Mouse (Mus musculus) hematopoietic stem cell, adult 5-6 weeks (primary cell): Measurements from ENCODE around the gene Qdpr. TPM values are rescaled to one million over a fixed set of nuclear protein-coding genes. Genes with fewer than 3 reads are reported as not detected.
"Not testable (repeated sequence)": the region's sequence is repeated elsewhere in the genome, so short reads cannot be mapped to it uniquely, and the experiment has no call there.

Experiments used
- ATAC-seq, 2 experiments: fragments of 125-278 bp in 1 of 2; replicated peaks in 1 of 2; 2 replicates each; pipeline ENCODE4 v1.8.0; 2016 to 2017; ENCODE audit warnings: inconsistent platforms in 2 of 2, mild to moderate bottlenecking in 2 of 2, moderate number of reproducible peaks in 2 of 2, low read depth in 1 of 2, moderate TSS enrichment in 1 of 2; ENCODE audit not compliant: low FRiP score in 2 of 2, poor library complexity in 2 of 2, severe bottlenecking in 2 of 2, insufficient read depth in 1 of 2, low TSS enrichment in 1 of 2
- total RNA-seq: library from RNA; stranded (forward); fragments of 172-1452, 232-1000 nt; gene quantifications from 2 replicates; pipeline ENCODE4 v1.2.3, GENCODE M21; 2017

The Qdpr gene
- total RNA-seq, 1 experiment from 2014 or later, result 69.8 TPM

DNA sequence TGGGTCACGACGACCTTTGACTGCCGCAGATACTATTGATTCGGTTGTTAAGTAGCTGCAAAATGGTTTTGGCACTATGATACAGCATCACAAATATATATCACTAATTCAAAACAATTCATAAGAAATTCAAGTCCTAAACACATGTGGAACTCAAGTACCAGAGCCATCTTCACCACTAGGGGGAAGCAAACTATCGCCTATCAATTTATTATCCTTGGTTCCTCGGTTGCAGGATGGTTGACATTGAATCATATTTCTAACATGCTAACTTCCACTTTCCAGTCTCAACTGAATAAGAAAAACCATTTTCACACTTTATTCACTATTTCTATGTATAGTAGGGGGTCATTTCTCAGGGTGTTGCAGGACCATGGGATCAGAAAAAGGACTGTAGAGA is 24.2 kb upstream of the Qdpr start:
- ATAC-seq, result peak; percentile 78 to 90

DNA sequence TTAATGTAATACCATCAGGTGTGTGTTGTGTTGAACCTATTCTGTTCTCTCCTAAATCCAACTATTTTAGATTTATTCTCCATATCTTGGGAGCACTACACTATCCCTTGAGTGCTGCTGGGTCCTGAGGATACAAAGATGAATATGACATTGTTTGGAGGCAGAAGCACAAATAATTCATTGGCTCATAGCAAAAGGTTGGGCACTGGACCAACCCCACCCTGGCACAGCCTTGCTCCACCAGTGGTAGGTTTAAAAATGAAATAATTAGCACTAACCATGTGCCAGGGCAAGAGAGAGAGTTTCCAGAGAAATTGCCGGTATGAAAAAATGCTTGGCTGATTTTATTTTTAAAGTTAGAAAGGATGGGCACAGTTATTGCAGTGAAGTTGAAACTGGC is 23.5 kb upstream of the Qdpr start:
- ATAC-seq, result no peak

DNA sequence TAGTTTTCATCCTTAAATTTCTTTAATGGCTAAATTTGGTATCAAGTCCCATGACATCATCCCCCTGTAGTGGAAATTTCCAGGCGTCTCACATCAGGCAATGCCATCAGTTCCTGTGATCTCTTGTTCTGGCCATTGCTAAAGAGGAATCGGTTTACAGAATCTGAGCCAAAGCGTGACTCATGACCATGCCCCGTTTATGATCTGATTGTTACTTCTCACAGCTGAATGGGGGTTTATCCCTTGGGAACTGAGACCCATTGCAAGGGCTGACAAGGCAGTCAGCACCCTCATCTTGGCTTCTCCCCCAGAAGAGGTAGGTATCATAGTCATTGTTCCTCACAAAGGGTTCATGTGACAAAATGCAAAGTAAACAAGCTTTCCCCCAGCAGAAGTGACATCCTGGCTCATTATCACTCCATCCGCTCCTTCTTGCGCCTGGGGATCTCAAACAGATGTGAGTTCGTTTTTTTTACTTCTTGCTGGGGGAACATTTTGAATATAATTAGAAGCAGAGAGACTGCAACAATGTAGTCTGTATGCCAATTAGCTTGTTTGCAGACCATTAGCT is 22.9 kb upstream of the Qdpr start:
- ATAC-seq, result no peak

DNA sequence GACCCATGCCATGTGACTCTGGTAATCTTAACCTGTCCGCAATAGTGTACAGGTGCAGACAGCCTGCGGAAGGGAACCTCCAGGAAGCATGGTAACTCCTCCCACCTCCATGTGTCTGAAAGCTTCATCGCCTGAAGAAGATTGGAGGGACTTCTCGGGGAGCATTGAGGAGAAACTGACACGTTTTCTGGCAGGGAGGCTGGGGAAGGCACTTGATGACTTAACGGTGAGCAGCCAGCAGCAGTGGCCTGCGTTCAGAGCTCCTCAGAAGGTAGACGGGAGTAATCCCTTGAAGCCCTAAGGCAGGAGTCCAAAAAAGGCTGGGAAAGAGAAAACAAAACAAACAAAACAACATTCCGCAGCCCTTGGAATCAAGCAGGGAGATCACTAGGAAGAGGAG is 4.4 kb upstream of the Qdpr start:
- ATAC-seq, result no peak

DNA sequence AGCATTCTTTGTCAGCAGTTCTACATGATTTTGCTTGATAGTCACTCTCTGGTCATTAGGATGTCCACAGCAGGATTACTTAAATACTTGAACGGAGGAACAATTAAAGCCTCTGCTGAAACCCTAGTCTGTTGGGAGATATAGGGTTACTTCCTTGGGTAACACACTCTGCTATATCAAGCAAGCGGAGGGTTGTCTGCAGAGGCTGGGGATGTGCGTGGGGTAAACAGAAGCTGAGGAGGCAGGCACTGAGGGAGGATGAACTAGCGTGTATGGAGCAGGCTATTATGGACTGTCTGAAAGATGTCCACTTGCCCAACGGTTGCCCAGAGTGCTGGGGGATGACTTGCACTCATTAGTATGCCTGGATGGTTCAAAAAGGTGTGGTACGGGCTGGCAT is 3.4 kb upstream of the Qdpr start, which contains the start of gene Clrn2:
Gene Clrn2 (plus strand): TSS at position 301 of the 400 bp plus-strand sequence.
- no peak for ATAC-seq

DNA sequence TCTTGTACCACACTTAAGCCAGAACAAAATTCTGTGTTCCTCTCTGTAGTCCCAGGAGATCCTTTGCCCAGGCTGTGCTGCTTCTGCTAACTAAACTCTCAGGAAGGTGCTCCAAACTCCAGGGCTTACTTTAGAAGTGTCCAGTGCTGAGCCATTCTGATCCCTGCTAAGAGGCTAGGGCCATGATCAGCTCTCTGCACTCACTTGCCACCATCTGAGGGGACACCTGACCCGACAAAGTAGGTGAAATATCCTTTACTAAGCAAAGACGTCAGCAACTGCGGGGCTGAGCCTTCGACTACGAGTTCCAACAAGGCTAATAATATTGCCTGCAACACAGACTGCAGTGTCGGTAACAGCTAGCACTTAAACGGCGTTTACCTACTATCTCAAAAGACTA is 830 bp downstream of the Qdpr start:
- ATAC-seq, result no peak

DNA sequence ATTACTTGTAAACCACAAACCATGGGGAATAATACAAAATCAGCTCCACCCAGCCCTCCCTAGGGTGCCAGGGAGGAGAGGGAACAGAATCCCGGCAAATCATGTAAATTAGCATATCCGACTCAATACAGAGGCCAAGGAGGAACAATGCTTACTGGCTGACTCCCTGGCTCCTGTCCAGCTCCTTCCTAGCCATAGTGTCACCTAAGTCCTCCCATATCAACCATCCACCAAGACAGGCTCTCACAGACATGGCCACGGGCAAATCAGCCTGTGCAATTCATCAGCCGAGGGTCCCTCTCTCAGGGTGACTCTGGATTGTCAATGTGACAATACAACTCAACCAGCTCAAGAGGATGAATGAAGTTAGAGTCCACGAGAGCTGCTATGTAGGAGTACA is 1.4 kb downstream of the Qdpr start:
- ATAC-seq, result no peak

DNA sequence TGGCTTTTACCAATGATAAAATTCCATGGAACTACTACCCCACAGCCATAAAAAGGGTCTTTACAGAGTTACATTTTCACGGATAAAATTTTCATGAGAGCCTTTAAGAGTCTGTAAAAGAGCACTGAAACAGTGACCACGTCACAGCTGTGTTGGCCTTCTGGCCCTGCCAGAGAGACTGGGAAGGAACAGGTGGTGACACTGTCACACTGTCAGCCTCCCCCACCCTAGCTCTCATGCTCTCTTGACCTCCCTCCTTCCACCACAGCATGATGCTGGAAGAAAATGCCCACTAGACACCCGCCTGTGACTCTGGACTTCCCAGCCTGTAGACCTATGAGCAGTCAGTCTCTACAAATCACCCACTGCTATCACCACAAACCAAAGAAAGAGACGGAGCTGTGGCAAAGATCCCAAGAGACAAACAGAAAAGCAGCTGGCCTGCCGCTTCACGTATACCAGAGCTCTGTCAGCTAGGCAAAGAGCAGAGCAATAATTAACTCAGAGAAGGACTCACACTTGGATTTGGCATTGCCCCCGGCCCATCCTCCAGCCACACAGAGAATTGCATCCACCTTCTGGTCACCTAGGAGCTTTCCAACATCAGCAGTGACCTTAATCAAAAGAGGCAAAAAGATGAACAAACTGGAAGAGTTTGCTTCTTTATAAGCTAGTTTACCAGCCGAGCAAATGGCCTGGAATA is 5.8 kb downstream of the Qdpr start:
- no peak for ATAC-seq

DNA sequence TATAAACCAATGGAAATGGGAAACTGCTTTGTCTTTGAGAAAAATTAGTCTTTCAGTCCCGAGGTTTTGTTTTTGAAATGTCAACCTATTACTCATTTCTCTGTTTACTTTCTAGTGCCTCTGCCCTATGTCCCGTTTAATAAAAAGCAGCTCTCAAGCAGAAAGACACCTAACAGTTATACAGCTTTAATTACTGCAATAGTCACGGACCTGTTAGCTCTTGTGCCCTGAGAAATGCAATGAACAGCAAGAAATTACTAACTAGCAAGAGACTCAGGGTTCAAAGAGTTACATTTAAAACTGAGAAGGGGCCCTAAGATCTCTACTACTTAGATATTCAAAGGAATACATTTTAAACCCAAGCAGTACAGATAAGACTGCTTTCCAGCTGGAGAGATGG is 8.3 kb downstream of the Qdpr start:
- ATAC-seq, result no peak

DNA sequence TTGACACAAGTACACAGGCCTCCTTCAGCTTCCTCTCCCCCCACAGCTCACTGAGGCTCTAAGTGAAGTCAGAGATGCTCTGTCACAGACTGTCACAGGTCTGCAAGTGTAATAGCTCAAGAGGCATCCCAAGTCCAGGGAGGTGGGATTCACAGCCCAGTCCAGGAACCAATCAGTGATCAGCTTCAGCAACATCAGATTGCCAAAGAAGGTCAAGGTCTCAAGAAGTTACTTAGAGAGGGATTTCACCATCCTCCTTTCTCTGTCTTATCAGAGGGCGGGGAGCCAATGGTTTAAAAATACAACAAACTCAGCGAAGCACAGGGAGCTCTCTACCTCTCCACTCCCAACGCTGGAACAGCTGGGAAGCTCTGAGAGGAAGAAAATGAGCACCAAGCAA is 8.9 kb downstream of the Qdpr start:
- ATAC-seq, result no peak

DNA sequence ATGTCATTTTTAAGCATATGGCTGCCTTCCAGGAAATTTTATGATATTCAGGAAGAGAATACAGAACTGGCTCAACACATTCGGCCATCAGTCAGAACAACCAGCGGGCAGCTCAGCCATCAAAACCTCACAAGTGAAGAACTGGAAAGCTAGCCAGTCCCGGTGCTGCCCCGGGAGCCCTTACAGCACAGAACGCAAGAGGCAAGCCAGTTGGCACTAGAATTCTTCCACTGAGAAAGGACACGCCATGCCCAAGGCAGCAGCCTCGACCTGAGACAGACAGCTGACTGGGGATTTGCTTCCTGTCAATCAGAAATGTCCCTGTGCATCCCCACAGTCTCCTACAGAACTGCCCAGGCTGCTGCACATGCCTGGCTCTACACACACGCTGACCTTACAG is 11.7 kb downstream of the Qdpr start:
- ATAC-seq, result no peak

DNA sequence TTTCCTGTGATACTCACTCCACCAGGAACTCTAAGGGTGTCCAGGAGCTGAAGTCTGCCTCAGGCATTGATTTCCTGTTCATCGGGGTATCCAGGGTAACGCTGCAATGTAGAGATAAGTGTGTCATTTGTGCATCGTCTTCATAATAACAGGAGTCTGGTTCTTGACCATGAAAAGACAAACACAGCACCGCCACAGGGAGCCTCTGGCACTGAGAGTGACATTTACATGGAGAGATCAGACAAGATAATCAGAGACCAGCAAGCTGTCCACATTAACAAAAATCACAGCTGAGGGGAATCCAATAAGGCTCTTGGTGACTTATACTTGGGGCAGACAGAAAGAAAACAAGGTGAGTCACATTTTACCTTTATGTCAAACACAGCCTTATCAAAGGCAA is 12.2 kb downstream of the Qdpr start:
- no peak for ATAC-seq

DNA sequence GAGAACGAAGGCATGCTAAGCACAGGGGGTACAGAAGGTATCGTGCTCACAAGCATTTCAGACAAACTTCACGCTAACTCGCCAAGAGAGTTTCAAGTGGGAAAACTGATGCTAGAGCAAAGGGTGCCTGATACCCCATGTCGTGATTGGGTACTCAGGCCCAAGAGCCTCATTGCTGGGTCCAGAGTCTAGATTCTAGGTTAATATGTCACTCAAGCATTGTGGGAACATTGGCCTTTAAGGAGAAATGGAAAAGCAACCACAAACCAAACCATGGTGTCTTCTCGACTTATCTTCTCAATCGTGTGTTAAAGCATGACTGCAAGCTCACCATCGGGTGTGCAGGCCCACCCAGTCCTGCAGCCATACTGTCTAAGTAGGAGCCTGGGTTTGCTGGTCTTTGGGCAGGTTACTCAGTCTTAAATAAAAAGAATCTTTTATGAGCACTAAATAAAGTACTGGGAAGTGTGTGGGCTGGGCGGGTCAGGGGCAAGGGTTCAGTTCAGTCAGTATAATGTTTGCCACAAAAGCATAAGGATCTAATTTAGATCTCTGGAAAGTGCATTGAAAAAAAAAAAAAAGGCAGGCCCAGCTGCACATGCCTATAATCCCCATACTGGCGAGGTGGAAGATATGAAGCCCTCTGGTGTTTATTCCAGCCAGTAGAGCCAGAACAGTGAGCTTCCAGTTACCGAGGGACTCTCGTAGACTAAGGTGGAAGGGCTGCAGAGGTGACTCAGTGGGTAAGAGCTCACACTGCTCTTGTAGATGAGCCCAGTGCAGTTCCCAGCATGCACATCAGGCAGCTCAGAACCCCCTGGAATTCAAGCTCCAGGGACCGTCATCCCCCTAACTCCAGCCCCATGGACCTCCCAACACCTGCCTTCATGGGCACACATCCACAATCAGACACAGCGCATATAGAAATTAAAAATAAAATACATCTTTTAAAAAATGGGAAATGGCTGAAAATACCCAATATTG is 13.8 kb downstream of the Qdpr start:
- no peak for ATAC-seq

DNA sequence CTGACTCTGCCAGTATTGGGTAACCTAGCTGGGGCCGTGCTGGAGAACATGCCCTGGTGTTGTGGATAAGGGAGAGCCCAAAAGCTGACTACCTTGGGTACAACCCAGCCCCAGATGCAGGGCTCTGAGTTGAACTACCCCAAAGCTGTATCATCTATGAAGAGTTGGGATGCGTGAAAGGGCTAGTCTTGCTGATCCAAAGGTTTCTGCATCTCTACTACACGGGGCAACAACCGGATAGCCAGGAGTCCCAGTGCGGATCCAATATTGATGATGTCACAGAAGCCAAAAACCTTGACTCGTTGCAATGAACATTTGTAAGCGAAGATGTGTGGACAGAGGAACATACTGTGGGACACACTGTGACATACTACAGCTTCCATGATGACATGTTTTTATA is 22.1 kb downstream of the Qdpr start:
- ATAC-seq, result no peak

DNA sequence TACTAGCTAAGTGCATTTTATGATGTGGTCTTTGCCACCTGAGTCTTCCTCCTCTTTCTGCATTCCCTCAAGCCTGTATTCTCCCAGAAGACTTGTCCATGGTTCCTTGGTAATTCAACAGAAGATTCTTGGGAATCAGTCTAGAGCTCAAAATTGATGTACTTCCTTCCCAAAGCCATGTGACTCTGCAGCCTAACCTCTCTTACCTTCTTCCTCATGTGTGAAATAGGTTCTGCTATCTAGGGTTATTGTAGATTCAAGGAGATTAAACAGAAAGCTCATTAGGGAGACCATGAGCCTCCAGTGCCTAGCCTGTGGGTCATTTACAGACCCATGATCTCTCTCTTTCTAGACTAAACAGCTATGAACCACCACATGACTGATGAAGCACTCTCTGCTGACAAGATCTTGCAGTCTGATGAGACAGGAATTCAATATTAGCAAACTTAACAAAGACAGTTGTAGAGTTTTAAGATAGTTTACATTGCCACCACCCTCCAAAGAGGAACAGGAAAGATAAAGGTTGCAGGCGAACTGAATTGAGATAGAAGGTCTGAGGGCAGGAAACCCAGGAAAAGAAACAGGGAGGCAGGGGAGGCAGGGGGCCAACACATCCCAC is 23.5 kb downstream of the Qdpr start:
- no peak for ATAC-seq

DNA sequence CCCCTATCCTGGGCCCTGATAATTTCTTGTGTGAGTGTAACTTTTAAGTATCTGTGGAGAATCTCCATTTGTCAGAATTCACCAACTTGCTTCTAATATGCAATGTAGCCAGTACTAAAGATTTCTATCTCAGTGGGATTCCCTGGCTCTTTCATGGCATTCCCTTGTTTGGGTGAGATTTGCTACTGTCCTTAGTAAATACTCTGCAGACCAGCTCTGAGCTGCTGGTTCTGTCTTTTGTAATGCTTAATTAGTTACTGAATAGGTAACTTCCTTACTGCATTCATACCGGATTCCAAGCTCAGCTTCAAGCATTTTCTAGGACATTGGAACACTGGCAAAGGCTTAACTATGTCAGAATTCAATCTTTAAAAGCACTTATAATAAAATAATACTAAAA is 24.3 kb downstream of the Qdpr start:
- not testable (repeated sequence) for ATAC-seq

DNA sequence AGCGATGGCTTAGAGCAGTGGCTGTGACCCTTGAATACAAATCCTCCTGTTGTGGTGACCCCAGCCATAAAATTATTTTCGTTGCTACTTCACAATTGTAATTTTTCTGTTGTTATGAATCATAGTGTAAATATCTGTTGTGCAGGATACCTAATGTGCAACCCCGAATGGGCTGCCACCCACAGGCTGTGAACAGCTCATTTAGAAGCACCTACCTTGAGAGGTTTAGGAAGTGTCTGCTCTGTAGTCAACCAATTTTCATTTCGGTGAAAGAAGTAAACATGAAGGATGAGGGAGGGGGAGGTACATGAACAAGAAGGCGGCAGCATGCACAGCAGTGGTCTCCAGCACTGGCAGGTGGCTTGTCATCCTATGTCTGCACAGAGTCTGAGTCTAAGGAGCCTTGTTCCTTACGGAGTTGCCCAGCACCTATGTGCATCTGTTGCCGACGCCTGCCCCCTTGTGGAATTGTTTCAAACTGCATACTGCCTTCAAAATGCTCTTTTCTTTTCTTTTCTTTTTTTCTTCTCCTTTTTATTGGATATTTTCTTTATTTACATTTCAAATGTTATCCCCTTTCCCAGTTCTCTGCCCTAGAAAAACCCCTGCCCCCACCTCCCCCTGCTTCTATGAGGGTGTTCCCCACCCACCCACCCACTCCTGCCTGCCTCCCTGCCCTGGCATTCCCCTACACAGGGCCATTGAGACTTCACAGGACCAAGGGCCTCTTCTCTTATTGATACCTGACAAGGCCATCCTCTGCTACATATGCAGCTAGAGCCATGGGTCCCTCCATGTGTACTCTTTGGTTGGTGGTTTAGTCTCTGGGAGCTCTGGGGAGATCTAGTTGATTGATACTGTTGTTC is 25.8 kb downstream of the Qdpr start:
- peak; percentile 66 to 81; a peak in 3 of 4 replicates for ATAC-seq
